Mouse (Mus musculus): ENCODE data around the gene Pbx1.

GRCm38 (mm10) chr1:168243759-168244158 lies 188.3 kb downstream of the Pbx1 start:
- TF ChIP-seq EP300 (IDR thresholded peaks at IDR 0.05; ENCODE audit: low read depth) (no peak), CTCF (IDR thresholded peaks at IDR 0.05; ENCODE audit: low read depth) (no peak)
